Mouse (Mus musculus) CD4-positive, CD25-positive, alpha-beta regulatory T cell, adult 2 months (primary cell): ENCODE data around the gene 4930415O20Rik.
A peak's percentile ranks its signal among the peaks of the same experiment; 100 is the strongest.

Source experiments
- DNase-seq: peaks from one replicate; pipeline ENCODE4 v3.0.0-alpha.2; 2012; ENCODE audit warnings: low read depth, low spot score

4930415O20Rik gene

DNA sequence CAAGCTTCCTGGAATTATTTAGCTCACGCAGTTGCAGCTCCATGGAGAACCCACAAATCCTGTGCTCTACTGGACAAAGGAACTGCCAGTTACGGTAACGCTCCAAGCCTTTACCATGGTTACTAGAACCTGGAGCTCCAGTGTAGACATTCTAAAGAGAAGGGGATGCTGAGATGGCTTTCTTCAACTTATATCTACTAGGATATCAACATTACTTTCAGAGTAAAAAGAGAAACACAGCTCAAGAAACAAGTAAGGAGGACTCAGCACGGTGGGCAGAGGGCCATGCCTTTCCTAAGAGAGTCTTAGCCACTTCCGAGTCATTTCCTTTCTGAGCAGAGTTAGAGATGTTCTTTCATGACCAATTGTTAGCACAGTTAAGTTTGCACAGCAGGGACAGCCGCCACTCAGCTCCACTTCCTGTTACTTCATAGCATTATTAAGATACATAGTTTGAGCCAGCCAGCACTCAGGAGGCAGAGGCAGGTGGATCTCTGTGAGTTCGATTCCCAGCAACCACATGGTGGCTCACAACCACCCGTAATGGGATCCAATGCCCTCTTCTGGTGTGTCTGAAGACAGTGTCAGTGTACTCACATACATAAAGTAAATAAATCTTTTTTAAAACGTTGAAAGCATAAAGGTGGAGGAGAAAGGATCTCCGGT lies at the start of gene 4930415O20Rik, which contains the start of gene Ccnt1:
Gene 4930415O20Rik, plus strand, starts transcription at position 132 of the 666 bp plus-strand sequence.
Gene Ccnt1, minus strand, starts transcription at position 51 of the 666 bp plus-strand sequence.
- DNase-seq, result peak; percentile 25

- DNase-seq, result no peak
Measured at GRCm38 (mm10) chr15:98521245-98521644, 49.6 kb upstream of the 4930415O20Rik start.

DNA sequence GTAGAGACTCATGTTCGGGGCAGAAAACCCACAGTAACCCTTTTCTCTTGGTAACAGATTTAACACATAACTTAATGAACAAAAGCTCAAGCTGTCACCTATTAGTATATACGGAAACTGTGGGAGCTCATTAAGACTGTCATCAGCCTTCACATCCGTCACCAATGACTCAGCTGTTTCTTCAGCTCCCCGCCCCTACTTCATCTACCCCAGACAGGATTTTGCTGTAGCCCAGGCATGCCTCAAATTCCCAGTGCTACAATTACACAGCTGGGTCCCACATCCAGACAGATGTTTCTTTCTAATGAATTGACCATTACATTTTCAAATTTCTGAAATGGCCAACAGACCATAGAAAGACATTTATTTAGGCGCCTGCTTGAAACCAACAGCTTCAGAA lies 44.7 kb upstream of the 4930415O20Rik start:
- DNase-seq, result no peak

GRCm38 (mm10) chr15:98527056-98527771 lies 43.6 kb upstream of the 4930415O20Rik start:
- no peak for DNase-seq

DNA sequence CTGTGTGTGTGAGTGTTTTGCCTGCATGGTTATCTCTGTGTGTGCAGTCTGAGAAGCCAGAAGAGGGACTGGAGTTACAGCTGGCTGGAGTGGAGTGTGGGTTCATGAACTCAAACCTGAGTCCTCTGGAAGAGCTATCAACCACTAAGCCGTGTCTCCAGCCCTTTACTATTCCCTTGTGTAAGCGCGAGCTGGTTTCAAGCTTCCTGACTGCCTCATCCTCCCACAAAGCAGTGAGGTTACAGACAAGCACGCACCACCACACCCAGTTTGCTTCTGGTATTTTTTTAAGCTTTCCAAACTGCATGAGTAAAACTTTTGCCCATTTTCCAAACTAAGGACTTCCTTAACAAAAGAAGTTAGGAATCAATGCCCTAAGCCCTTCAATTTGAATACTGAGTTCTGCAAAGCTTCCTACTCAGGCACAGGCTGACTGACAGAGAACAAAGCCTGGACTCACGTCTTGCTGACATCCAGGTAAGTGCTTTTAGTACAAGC lies 42.7 kb upstream of the 4930415O20Rik start:
- no peak for DNase-seq

DNA sequence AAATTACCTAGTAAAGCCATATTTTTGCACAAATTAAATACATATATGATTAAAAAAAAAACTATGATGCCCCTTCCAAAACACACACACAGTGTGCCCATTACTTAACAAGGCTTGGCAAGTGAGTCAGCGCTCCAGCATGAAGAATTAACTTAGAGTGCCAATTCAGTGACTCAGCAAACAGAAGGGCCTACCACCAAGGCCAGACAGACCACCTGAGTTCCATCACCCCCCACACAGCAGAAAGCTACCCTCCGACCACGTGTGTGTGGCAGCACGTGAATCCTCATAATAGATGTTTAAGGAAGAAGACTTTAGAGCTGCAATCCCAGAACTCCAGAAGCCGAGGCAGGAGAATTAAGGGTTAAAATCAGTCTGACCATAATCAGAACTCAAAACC lies 38.5 kb upstream of the 4930415O20Rik start:
- no peak for DNase-seq

GRCm38 (mm10) chr15:98533035-98533531 lies 37.7 kb upstream of the 4930415O20Rik start:
- peak; percentile 33 for DNase-seq

- DNase-seq, result peak; percentile 99
Measured at GRCm38 (mm10) chr15:98533881-98534627, 36.8 kb upstream of the 4930415O20Rik start, which contains the start of gene Kansl2. TSS of gene Kansl2 (minus strand) at chr15:98534264.

DNA sequence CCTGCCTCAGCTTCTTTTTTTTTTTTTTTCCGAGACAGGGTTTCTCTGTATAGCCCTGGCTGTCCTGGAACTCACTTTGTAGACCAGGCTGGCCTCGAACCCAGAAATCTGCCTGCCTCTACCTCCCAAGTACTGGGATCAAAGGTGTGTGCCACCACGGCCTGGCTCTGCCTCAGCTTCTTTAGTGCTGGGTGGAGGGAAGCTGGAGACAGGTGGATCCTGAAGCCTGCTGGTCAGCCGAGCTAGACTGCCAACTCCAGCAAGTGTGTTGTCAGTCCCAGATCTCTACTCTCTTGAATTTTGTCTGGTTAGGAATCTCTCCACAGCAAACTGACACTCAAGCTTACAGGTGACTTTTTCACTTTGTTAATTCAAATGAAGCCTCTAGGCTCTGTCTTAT lies 34.9 kb upstream of the 4930415O20Rik start:
- no peak for DNase-seq

DNA sequence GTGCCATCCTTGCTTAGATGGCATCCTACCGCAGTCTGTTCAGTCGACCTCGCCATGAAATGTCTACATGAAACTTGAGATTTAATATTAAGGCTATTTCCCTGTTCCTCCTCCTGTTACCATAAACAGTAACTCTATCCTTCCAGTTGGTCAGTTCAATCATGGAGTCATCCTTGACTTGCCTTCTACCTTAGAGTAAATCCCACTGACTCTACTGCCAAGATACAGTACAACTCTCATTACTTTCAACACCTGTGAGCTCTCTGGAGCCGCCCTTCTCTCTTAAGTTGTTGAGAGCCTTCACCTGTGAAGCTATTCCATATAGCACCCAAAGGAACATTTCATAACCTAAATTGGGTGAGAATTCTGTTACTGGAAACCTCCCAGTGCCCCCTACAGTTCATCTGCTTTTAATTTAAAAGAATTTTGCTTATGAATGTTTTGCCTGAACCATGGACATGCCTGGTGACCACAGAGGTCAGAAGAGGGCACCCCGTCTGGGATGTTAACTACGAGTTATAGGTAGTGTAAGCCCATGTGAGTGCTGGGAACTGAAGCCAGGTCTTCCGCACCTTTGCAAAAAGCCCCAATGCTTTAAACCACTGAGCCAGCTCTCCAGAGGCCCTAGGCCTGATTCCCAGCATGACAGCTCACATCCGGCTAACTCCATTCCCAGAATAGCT lies 33.8 kb upstream of the 4930415O20Rik start:
- DNase-seq, result no peak

GRCm38 (mm10) chr15:98537923-98538322 lies 32.9 kb upstream of the 4930415O20Rik start:
- DNase-seq, result no peak

DNA sequence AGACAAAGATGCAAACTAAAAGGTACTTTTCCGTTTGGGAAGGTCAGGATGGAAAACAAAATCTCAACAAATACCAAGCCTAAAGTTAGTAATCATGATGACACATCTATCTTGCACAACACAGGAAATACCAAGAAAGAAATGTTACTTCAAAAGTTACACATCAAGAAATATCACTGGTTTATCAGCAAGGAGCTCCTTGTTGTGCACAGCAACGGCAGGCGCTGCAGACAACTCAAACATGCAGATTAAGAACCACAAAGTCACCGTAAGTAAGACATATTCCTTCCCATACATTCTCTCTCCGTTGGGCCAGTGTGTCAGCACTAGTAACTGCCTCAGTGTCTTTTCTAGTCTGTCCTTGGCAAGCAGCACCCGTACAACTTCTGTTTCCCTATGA lies 29.7 kb upstream of the 4930415O20Rik start:
- DNase-seq, result no peak

GRCm38 (mm10) chr15:98543341-98543740 lies 27.5 kb upstream of the 4930415O20Rik start:
- no peak for DNase-seq

GRCm38 (mm10) chr15:98545151-98545550 lies 25.7 kb upstream of the 4930415O20Rik start:
- DNase-seq, result no peak

DNA sequence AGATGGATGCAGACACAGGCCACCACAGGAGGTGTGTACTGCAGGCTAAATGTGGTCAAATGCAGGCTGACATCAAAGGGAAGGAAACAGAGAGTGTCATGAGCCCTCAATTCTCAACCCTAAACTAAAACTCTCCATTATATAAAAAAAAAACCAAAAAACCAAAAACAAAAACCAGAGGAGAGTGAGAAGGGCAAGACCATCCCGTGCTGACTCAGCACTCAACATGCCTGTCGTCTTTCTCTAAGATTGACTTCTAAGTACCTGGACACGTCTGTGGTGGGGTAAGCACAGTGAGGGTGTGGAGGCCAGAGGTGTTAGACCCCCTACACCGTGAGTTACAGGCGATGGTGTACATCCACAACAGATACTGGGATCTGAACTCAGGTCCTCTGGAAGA lies 24.0 kb upstream of the 4930415O20Rik start:
- no peak for DNase-seq

GRCm38 (mm10) chr15:98552758-98553157 lies 18.0 kb upstream of the 4930415O20Rik start:
- no peak for DNase-seq

- no peak for DNase-seq
Measured at GRCm38 (mm10) chr15:98555881-98556280, 14.9 kb upstream of the 4930415O20Rik start.

DNA sequence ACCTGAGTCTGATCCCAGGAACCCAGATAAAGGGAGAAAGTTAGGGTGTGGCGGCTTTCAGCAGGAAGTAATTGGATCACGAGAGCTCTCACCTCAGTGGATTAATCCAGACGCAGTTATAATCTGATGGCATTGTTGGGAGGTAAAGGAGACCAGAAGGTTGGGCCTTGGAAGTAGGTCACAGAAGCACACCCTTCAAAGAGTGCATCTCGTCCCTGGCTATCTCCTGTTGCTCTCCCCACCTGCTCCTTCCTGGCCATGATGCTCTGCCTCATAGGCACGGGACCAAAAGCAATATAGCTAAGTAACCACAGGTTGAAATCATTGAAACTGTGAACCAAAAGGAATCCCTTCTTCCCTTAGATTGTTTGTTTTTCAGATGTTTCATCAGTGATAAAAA lies 13.6 kb upstream of the 4930415O20Rik start:
- no peak for DNase-seq

- no peak for DNase-seq
Measured at GRCm38 (mm10) chr15:98566973-98567277, 3.9 kb upstream of the 4930415O20Rik start.

GRCm38 (mm10) chr15:98567278-98568134 lies 3.3 kb upstream of the 4930415O20Rik start:
- DNase-seq, result peak; percentile 100
